In the genomic region with DNA sequence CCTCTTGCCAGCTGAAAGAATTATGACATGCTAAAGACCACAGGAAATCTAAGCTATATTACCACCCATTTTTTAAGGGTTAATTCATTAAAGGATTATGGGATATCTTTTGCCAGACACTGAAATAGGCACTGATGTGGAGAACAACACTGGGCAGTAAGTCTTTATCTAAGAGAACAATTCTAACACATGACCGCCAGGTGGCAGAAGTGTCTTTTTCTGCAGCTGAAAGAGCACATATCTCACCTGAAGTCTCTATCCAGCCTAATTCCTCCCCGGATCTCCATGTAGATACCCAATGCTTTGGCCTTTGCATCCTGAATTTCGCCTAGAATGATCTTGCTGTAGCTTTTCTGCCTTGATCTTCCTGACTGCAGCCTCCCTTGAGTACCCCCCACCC, we compare ENCODE assay signal across 9 mouse cellular contexts. TPM values are rescaled to one million over a fixed set of nuclear protein-coding genes. Genes with fewer than 3 reads are reported as not detected.
DNase-seq lines count a peak whose midpoint lies in the region; ATAC-seq and TF ChIP-seq lines count a peak whose summit lies in the region.
"Had no signal": no experiment of that assay in that cellular context is flagged by ENCODE, and none has a peak within 500 bp of the region (broad histone marks: within the 10 kb centered on the region; RNA-seq: fewer than 3 reads in every experiment).

No protein-coding gene starts in this region.

- ATAC-seq in forebrain, embryonic 11.5 days (replicated peaks; ENCODE audit: low FRiP score) = no peak
- no peak for ATAC-seq in forebrain, embryonic 13.5 days
- no peak for ATAC-seq in midbrain, postnatal 0 days (ENCODE audit: low FRiP score)
- no peak for ATAC-seq in midbrain, embryonic 11.5 days (ENCODE audit: low FRiP score)
- ATAC-seq in embryonic facial prominence, embryonic 14.5 days (ENCODE audit: low read depth) = no peak

- intact Hi-C loops in left cerebral cortex, postnatal 25 days (cut with DNase I) = no loop called here

- no peaks in the 10 kb centered on the region for H3K27me3 ChIP-seq in forebrain, embryonic 11.5 days (ENCODE audit: control insufficient read depth, insufficient read depth, low read length)
- no peaks in the 10 kb centered on the region for H3K27me3 ChIP-seq in forebrain, embryonic 13.5 days
- H3K27me3 ChIP-seq in midbrain, postnatal 0 days (ENCODE audit: insufficient read depth, low read length) = no peaks in the 10 kb centered on the region
- no peaks in the 10 kb centered on the region for H3K27me3 ChIP-seq in midbrain, embryonic 11.5 days (ENCODE audit: control insufficient read depth, insufficient read depth, low read length)
- no peaks in the 10 kb centered on the region for H3K27me3 ChIP-seq in embryonic facial prominence, embryonic 14.5 days (replicated peaks; ENCODE audit: control insufficient read depth, insufficient read depth, low read length)
- H3K27me3 ChIP-seq: hindbrain, embryonic 15.5 days had no signal

- no peak overlapping the region for H3K4me2 ChIP-seq in forebrain, embryonic 11.5 days (ENCODE audit: low read depth, low read length, severe bottlenecking)
- H3K4me2 ChIP-seq in forebrain, embryonic 13.5 days = no peak overlapping the region
- H3K4me2 ChIP-seq in midbrain, postnatal 0 days (ENCODE audit: low read depth, low read length, poor library complexity, severe bottlenecking) = no peak overlapping the region
- no peak overlapping the region for H3K4me2 ChIP-seq in midbrain, embryonic 11.5 days
- H3K4me2 ChIP-seq in embryonic facial prominence, embryonic 14.5 days (ENCODE audit: low read depth, low read length) = no peak overlapping the region
- H3K4me2 ChIP-seq: hindbrain, embryonic 15.5 days had no signal

- 26% methylated on average over 3 of the region's 3 CpGs for WGBS in forebrain, embryonic 11.5 days
- 31% methylated on average over 3 of the region's 3 CpGs for WGBS in forebrain, embryonic 13.5 days
- WGBS in midbrain, postnatal 0 days = 30% methylated on average over 3 of the region's 3 CpGs
- 28% methylated on average over 3 of the region's 3 CpGs for WGBS in midbrain, embryonic 11.5 days
- 28% methylated on average over 3 of the region's 3 CpGs for WGBS in embryonic facial prominence, embryonic 14.5 days

- peak; percentile 66 for DNase-seq in forebrain, embryonic 11.5 days (ENCODE audit: low spot score)
- DNase-seq in midbrain, postnatal 0 days (ENCODE audit: low spot score) = peak; percentile 81
- no peak for DNase-seq in midbrain, embryonic 11.5 days (ENCODE audit: low spot score, missing footprints)
- peak; percentile 47 for DNase-seq in adrenal gland, postnatal 25 days
- DNase-seq in embryonic facial prominence, embryonic 14.5 days (ENCODE audit: low spot score) = peak; percentile 65
- peak; percentile 24 to 47 for DNase-seq in left cerebral cortex, postnatal 25 days (ENCODE audit: low spot score in 2 of 2)
- peak; percentile 79 for DNase-seq in right cerebral cortex, postnatal 4 days

- no peaks in the 10 kb centered on the region for H3K36me3 ChIP-seq in forebrain, embryonic 11.5 days (ENCODE audit: control insufficient read depth, insufficient read depth, low read length)
- no peaks in the 10 kb centered on the region for H3K36me3 ChIP-seq in forebrain, embryonic 13.5 days (ENCODE audit: poor library complexity, severe bottlenecking)
- H3K36me3 ChIP-seq in midbrain, postnatal 0 days (ENCODE audit: insufficient read depth, low read length) = no peaks in the 10 kb centered on the region
- no peaks in the 10 kb centered on the region for H3K36me3 ChIP-seq in midbrain, embryonic 11.5 days (ENCODE audit: control insufficient read depth, insufficient read depth, low read length)
- H3K36me3 ChIP-seq in embryonic facial prominence, embryonic 14.5 days (ENCODE audit: control insufficient read depth, insufficient read depth, low read length) = no peaks in the 10 kb centered on the region
- H3K36me3 ChIP-seq: hindbrain, embryonic 15.5 days had no signal

- no peak overlapping the region for H3K9ac ChIP-seq in forebrain, embryonic 11.5 days (ENCODE audit: low read length)
- H3K9ac ChIP-seq in forebrain, embryonic 13.5 days = no peak overlapping the region
- H3K9ac ChIP-seq in midbrain, postnatal 0 days (replicated peaks; ENCODE audit: low read length, poor library complexity, severe bottlenecking) = no peak overlapping the region
- no peak overlapping the region for H3K9ac ChIP-seq in midbrain, embryonic 11.5 days (ENCODE audit: low read length)
- no peak overlapping the region for H3K9ac ChIP-seq in embryonic facial prominence, embryonic 14.5 days (ENCODE audit: low read depth, low read length)
- H3K9ac ChIP-seq: hindbrain, embryonic 15.5 days had no signal

- H3K4me1 ChIP-seq in forebrain, embryonic 11.5 days (replicated peaks; ENCODE audit: control insufficient read depth, insufficient read depth, low read length) = no peaks in the 10 kb centered on the region
- no peaks in the 10 kb centered on the region for H3K4me1 ChIP-seq in forebrain, embryonic 13.5 days
- H3K4me1 ChIP-seq in midbrain, postnatal 0 days (ENCODE audit: insufficient read depth, low read length) = no peaks in the 10 kb centered on the region
- H3K4me1 ChIP-seq in midbrain, embryonic 11.5 days (ENCODE audit: control insufficient read depth, insufficient read depth, low read length) = no peaks in the 10 kb centered on the region
- H3K4me1 ChIP-seq in embryonic facial prominence, embryonic 14.5 days (ENCODE audit: control insufficient read depth, insufficient read depth, low read length) = no peaks in the 10 kb centered on the region
- H3K4me1 ChIP-seq: hindbrain, embryonic 15.5 days had no signal

- H3K9me3 ChIP-seq in forebrain, embryonic 11.5 days (ENCODE audit: control insufficient read depth, low read length) = no peaks in the 10 kb centered on the region
- peaks cover 13% of the 10 kb centered on the region for H3K9me3 ChIP-seq in forebrain, embryonic 13.5 days (replicated peaks)
- H3K9me3 ChIP-seq in midbrain, postnatal 0 days (ENCODE audit: low read length) = no peaks in the 10 kb centered on the region
- H3K9me3 ChIP-seq in midbrain, embryonic 11.5 days (ENCODE audit: control insufficient read depth, low read length) = no peaks in the 10 kb centered on the region; the same call in 1 of the 2 replicates
- peaks cover 7% of the 10 kb centered on the region; the same call in 1 of the 2 replicates for H3K9me3 ChIP-seq in embryonic facial prominence, embryonic 14.5 days (ENCODE audit: control insufficient read depth, low read length)
- H3K9me3 ChIP-seq: hindbrain, embryonic 15.5 days had no signal

- TF ChIP-seq CTCF in midbrain, postnatal 0 days (IDR thresholded peaks at IDR 0.05) = peak; percentile 73

- H3K4me3 ChIP-seq in forebrain, embryonic 11.5 days (ENCODE audit: low read depth, low read length) = no peak overlapping the region
- no peak overlapping the region for H3K4me3 ChIP-seq in forebrain, embryonic 13.5 days
- H3K4me3 ChIP-seq in midbrain, postnatal 0 days (ENCODE audit: low read depth, low read length) = no peak overlapping the region
- no peak overlapping the region for H3K4me3 ChIP-seq in midbrain, embryonic 11.5 days (ENCODE audit: low read depth, low read length)
- H3K4me3 ChIP-seq in embryonic facial prominence, embryonic 14.5 days (ENCODE audit: low read depth, low read length) = no peak overlapping the region
- H3K4me3 ChIP-seq: hindbrain, embryonic 15.5 days had no signal

- no peak overlapping the region for H3K27ac ChIP-seq in forebrain, embryonic 11.5 days (ENCODE audit: low read depth, low read length)
- no peak overlapping the region for H3K27ac ChIP-seq in forebrain, embryonic 13.5 days
- H3K27ac ChIP-seq in midbrain, postnatal 0 days (ENCODE audit: low read depth, low read length) = no peak overlapping the region
- H3K27ac ChIP-seq in midbrain, embryonic 11.5 days (ENCODE audit: low read depth, low read length) = no peak overlapping the region
- H3K27ac ChIP-seq in embryonic facial prominence, embryonic 14.5 days (replicated peaks; ENCODE audit: low read depth, low read length) = no peak overlapping the region
- H3K27ac ChIP-seq: hindbrain, embryonic 15.5 days had no signal

RNA-seq across cellular contexts. Expression of gene Emp2, which starts 41.5 kb away (rescaled TPM):
- polyA plus RNA-seq in forebrain, embryonic 11.5 days (2014; fragmentation: Nextera tagmentation; extraction: Ambion mirVana) = 3.1 and 3.3 TPM in 2 replicates
- 2.2 and 2.3 TPM in 2 replicates for polyA plus RNA-seq in forebrain, embryonic 13.5 days (2015; fragmentation: Nextera tagmentation; extraction: Ambion mirVana)
- 18.0 and 18.9 TPM in 2 replicates for total RNA-seq in midbrain, postnatal 0 days (2014; rRNA removed)
- polyA plus RNA-seq in midbrain, postnatal 0 days (2015; fragmentation: Nextera tagmentation; extraction: Ambion mirVana) = 21.3 and 21.9 TPM in 2 replicates
- polyA plus RNA-seq in midbrain, embryonic 11.5 days (2014; fragmentation: Nextera tagmentation; extraction: Ambion mirVana) = 3.2 and 4.3 TPM in 2 replicates
- total RNA-seq in adrenal gland, postnatal 25 days (2021) = 4.3 and 4.7 TPM in 2 replicates
- polyA plus RNA-seq in embryonic facial prominence, embryonic 14.5 days (2014; fragmentation: Nextera tagmentation; extraction: Ambion mirVana) = 35.4 and 38.6 TPM in 2 replicates
- total RNA-seq in left cerebral cortex, postnatal 25 days (2021) = 10 to 100 TPM; 13.8 to 14.5 TPM
